Mouse (Mus musculus) layer of hippocampus, adult 18-20 months (tissue): ENCODE results near the gene Csrnp1. TPM values are rescaled to one million over a fixed set of nuclear protein-coding genes. Genes with fewer than 3 reads are reported as not detected.

Source experiments
- DNase-seq, 2 experiments: peaks; one replicate each; pipeline ENCODE4 v3.0.0; 2022; ENCODE audit warnings: low spot score in 2 of 2
- total RNA-seq, 2 experiments: library from RNA; stranded (reverse); gene quantifications; 2 replicates each; pipeline ENCODE4 v1.2.3; 2021

The Csrnp1 gene
- total RNA-seq, 2 experiments from 2014 or later, result 13.1 to 15.7 TPM

DNA sequence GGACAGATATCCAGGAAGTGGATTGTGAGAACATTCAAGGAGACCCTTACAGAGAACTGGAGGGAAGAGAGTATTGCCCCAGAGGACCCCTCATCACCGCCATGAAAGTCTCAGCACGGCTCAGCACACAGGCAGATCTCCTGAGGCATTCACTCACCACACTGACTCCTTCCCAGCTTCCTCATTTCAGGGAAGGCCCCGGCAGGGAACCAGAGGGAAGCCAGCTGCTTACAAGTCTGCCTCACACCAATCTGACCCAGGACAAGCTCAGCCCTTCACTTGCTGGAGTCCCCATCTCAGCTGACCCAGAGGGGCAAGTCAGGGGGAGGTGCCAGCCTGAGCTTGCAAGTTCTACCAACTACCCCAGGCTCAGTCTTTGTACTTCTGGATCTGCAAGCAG lies 35.7 kb downstream of the Csrnp1 start:
- no peak for DNase-seq

DNA sequence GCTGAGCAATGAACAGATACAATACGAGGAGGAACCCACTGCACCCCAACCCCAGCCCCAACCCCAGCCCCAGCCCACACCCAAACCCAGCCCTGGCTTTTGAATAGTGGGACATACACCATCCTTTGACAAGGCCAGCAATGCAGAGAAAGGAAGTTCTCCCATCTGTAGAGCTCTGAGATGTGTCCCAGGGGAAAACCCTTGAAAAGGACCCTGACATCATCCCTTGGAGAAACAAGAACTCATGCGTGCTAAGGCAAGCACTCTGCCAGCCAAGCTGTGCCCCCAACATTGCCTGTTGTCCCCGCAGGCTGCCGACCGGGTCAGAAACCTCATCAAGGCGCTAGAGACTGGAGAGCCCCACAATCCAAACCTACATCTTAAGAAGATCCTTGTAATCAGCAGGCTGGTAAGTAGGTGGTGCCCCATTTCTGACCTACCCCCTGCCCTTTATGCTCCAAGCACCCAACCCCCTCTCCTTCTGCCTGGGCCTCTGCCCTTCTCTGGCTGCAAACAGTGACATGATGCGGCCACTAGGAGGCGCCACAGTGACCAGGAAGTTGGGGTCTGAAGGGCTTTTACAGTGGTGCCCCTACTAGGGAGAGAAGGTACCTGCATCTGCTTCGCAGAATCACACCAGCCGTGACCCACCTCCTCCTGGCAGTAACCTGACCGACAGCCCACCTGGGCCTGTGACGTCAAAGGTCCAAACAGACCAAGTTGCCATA lies 39.1 kb downstream of the Csrnp1 start:
- DNase-seq, result no peak

DNA sequence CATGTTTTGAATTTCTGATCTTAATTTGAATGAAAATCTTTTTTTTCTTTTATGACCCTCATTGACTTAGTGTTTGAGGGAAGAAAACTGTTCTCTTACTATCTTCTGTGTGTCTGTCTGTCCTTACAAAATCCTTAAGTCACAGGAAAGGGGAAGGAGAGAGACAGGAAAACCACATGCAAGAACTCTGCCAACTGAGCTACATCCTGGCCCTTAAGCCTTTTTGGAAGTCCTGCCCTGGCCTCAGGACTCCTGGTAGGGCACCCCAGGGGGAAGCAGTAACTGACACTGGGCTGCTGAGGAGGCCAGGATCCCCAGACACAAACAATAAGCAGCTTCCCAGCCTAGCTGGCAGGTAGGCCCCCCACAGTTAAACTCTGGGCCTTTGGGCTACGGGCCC lies 41.1 kb downstream of the Csrnp1 start:
- DNase-seq, result no peak

DNA sequence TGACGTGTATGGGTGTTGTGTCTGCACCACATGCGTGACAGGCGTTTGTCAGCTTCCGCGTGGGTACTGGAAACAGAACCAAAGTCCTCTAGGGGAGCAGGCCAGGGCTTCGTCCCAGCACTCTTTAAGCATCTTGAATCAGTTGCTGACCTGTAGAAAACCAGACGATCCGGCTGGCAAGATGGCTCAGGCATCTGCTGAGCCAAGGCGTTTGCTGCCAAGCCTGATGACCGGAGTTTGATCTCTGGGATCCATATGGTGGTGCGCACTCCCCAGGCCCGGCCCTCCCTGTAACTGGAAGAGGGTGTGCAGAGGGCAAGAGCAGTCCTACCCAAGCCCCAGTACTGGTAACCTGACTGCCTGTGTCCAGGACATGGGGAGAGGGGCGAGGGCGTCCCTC lies 42.6 kb downstream of the Csrnp1 start:
- no peak for DNase-seq

DNA sequence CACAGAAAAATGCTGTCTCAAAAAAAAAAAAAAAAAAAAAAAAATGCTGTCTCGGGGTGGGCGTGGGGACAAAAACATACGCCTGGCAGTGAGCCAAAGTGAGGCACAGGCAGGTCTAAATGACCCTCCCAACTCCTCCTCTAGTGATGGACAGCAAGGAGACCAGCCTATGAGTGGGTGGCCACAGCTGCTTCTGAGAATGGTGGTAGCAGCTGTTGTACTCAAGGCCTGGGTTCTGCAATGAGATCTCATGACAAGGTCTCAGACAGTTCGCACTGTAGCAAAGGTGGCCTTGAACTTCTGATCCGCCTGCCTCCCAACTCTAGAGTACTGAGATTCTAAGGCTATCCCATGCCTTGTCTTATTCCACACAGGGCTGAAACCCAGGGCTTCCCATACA lies 43.1 kb downstream of the Csrnp1 start:
- DNase-seq, result no peak

DNA sequence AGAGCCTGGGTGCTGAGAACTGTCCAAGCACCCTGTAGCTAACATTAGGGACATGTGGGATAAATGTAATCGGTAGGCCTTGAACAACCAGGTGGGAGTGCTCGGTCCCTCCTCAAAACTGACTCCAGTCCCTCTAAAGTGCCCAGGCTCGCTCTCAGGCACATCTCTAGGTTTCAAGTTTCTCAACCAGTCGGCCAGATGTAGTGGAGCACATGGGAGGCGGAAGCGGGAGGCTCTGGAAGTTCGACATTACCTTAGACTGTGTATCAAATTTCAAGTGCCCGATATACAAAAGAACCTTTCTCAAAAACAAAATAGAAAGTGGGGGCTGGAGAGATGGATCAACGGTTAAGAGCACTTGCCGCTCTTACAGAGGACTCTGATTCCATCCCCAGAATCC lies 44.8 kb downstream of the Csrnp1 start:
- DNase-seq, result no peak

DNA sequence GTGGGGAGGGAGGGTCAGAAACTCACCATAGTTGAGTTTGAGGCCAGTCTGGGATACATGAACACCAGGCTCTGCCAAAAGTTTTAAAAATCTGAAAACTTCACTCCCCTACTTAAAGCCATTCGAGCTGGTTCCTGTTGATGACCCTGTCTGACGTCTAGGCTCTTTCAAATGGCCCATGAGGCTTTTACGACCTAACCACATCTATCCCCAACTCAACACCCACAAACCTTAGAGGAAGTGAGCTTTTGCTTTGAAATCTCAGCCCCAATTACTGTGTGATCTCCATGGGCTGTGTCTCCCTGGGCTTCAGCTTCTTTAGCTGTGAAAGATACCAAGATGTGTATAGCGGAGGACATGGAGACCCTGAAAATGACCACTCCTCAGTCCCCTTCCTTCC lies 46.0 kb downstream of the Csrnp1 start:
- DNase-seq, result no peak

DNA sequence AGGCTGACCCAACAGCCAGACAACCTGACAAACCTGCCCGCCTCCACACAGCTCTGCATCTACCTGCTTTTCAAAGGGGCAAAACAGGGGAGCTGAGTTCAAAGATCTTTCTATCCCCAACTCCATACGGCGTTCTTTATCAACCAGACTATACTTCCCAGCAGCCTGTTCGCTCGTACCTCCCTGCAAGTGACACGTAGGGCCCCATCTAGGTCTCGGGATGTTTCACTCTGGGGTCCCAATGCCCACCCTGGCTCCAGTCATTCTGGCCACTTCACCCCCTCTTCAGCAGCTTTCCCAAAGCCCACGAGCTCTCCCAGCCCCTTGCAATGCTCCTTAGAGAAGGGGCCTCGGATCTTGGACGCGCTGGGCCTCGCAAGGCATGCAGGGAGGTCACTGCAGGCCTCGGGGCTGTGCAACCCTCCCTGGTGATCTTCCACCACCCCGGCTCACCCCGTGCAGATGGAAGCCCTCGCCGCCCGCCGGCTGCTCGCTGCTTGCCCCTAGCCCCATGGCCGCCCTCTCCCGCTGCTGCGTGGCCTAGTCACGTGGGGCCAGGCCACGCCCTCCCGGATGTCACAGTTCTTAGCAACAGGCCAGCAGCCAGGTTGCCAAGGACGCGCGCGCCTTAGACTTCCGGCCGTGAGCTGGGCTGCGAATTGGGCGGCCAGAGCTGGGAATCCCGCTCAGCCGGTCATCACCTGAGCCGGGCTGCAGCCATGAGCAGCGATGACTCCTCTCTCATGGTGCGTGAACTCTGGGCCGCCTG lies 47.3 kb downstream of the Csrnp1 start, which contains the start of the genes Gorasp1 and Ttc21a:
Gene Gorasp1, minus strand, starts transcription at position 561 of the 769 bp plus-strand sequence.
Gene Ttc21a, plus strand, starts transcription at position 602 of the 769 bp plus-strand sequence.
- peak; percentile 86 to 94 for DNase-seq

DNA sequence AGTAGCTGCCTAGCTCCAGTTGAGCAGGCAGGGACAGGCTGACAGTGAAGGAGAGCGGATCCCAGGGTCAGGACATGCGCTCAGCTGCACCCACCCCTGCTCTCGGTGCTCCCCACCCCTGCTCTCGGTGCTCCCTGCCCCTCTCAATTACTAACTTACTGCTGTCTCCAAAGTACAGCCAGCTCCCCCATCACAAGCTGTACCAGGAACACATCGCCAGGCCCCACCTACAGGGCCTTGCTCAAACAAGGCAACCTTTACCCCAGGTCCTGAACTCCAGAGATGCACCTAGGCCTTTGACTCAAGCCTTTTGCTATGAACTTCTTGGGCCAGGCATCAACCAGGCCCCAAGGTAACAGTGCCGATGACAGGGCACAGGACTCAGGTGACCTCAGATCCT lies 50.8 kb downstream of the Csrnp1 start:
- no peak for DNase-seq

DNA sequence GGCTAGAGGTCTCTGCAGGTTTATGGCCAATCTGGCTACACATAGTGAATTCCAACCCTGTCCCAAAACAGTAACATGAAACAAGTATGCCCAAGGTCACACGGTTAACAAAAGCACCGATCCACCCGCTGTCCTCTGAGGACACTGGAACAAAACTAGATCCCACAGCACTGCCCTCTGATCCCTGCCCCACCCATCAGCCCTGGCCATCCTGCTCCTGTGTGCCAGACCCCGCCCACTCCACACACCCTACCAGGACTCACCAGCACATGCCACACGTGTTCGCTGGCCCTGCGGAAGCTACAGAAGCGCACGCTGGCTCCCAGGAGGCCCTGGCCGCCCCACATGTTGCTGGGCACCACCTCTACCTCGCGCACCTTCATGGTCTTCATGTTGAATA lies 52.1 kb downstream of the Csrnp1 start:
- DNase-seq, result no peak

DNA sequence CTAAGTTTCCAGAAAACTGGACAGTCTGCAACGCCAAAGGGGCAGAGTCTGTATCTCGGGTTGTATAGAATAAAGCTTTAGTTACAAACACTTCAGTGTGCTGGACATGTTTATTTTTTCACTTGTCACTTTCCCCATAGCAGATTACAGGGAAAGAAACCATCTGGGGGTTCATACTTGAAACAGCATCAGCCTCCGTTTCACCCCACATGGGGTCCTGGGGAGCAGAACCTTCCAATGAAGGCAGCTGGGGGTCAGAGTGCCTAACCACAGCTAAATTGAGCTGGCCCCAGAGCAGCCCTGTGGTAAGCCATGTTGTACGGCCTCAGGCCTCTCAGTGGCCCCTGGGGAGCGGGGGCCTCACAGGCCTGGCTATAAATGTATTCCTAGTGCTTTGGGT lies 58.0 kb downstream of the Csrnp1 start:
- DNase-seq, result no peak

DNA sequence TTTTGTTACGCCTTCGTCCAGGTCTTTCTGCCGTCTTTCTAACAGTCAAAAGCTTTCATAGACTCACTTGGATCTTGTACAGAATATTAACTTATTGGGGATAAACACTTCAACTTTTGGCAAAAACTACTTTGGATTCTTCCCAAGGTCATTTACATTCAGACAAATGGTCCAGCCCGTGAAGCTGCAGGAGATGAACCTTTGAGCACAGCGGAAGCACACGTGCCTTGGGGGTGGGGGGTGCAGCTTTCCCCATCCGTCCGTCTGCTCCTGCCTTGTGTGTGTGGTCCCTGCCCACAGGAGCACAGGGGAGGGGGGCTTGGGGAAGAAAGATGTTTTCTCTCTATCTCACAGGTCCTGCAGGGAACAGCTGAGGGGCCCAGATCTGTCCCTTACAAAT lies 58.7 kb downstream of the Csrnp1 start:
- no peak for DNase-seq

DNA sequence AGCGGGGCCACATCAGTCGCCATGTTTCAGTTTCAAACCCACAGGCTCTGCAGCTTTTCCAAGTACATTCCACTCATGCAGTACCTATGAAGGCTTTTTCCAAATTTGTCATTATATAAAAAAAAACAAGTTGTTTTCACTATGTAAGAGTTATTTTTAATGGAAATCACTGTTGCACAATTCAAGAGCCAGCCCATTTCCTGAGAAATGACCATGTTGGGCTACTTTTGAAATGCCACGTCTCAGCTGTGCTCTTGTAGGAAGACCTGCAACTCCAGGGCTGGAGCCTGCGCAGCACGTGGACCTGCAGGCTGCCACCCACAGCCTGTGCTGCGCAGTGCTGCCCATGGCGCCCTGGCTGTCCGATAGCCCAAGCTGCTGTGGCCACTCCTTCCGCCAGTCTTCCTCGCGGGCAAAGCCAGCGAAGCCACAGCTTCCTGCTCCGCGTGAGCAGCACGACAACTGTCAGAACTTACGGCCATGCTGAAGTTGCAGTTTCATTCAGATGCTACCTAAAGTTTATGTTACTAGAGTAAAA lies 59.3 kb downstream of the Csrnp1 start:
- no peak for DNase-seq

DNA sequence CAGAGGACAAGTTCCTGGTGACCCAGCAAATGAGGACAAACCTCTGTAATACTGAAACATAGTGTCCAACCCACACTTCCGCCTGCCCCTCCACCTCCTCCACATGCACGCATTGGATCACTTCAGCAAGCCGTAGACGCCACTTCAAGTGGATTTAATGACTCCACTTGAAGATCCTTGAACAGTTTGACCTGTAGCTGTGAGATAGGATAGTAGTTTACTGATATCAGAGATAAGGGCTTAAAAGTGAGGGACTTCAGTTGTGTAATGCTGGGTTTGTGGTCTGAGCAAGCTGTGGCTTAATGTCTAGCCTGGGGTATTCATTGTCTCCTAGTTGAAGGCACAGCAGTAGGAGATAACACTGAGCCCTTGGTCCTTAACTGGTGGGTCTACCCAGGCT lies 61.0 kb downstream of the Csrnp1 start:
- no peak for DNase-seq

Other genes starting within 250 kb of the Csrnp1 start
- gene Scn11a, start 159.2 kb downstream of the Csrnp1 start, total RNA-seq, result not detected
- gene Wdr48, start 89.8 kb downstream of the Csrnp1 start, total RNA-seq, result 10 to 100 TPM; 74.8 to 77.2 TPM
- gene Gorasp1, start 47.1 kb downstream of the Csrnp1 start, total RNA-seq, result 10 to 100 TPM; 41.5 to 44.2 TPM
- 1 to 10 TPM in 1 of 2 experiments, under 1 TPM in 1; 0.71 to 1.2 TPM for gene Ttc21a, start 47.1 kb downstream of the Csrnp1 start, total RNA-seq
- gene Xirp1, start 38.9 kb upstream of the Csrnp1 start, total RNA-seq, result under 1 TPM; 0.07 to 0.08 TPM
- gene Cx3cr1, start 85.2 kb upstream of the Csrnp1 start, total RNA-seq, result 10 to 100 TPM; 26.5 to 31.6 TPM
- gene Ccr8, start 107.5 kb upstream of the Csrnp1 start, total RNA-seq, result not detected
- 10 to 100 TPM; 28.1 to 29.0 TPM for gene Slc25a38, start 125.7 kb upstream of the Csrnp1 start, total RNA-seq
- gene Rpsa, start 143.0 kb upstream of the Csrnp1 start, total RNA-seq, result 100 to 1,000 TPM; 448 to 470 TPM
- 100 to 1,000 TPM; 382 to 439 TPM for gene Mobp, start 165.0 kb upstream of the Csrnp1 start, total RNA-seq